Mouse (Mus musculus): ENCODE measurements around the gene Anapc4.

GRCm38 (mm10) chr5:52908246-52908645 is 74.4 kb downstream of the Anapc4 start:
- no peak for TF ChIP-seq CTCF (IDR thresholded peaks at IDR 0.05; ENCODE audit: borderline replicate concordance, extremely low read depth, insufficient read depth, insufficient read length)
- TF ChIP-seq POLR2A (IDR thresholded peaks at IDR 0.05; ENCODE audit: borderline replicate concordance, extremely low read depth, insufficient read depth, insufficient read length, poor library complexity, severe bottlenecking) = no peak

Data from brain, embryonic 14.5 days (tissue).